Mouse (Mus musculus) cerebellum, postnatal 4 days (tissue): ENCODE measurements at regions not wholly inside any gene's neighbourhood (a gene's known extent, or its start where the extent isn't known, plus 50 kb on each side); places are given as distances from the start of the nearest gene placed in this dataset.

Experiments used
- DNase-seq, 2 experiments: peaks; one replicate each; pipeline ENCODE4 v3.0.0; 2022; ENCODE audit warnings: low spot score in 2 of 2, mixed read lengths in 1 of 2

DNA sequence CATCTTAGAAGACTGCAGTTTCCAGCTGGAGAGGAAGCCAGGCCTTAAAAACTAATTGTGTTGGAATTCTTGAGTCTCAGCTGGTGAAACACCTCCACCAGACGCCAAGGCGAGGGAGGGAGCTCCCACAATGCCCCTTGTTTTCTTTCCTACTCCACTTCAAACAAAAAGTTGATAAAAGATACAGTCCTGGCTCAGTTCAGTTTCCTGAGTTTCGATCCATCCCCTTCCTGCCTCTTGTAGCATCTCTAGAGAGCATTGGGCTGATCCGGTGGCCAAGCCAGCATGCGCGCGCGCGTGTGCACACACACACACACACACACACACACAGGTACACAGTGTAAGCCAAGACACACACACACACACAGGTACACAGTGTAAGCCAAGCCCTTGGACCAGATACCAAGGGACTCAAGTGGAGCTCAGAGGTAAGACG lies 242.7 kb upstream of the Hs6st1 start:
- no peak for DNase-seq

DNA sequence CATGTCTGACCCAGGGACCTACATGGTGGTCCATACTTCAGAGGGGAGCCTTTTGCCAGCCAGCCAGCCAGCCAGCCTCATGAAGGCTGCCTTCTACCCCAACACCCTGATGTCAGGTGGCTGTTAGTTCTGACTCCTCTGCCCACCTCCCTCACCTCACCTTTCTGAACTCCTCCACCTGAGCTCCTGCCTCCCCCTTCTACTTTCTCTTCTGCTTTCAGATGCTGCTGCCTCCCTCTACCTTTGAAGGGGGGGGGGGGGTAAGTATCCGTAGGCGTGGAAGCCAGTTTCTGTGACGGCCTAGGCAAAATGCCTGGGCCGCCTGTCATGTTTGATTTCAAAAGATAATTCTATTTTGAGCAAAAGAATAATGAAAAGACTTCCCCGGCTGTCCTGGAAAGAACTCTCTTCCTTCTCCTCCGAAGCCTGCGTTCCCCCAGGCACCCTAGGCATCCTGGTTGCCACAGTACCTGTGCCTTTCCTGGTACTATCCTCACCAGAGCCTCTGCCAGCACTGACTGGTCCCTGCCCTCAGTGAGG lies 241.6 kb upstream of the Hs6st1 start:
- DNase-seq: no peak

- no peak for DNase-seq
These were observed 240.7 kb upstream of the Hs6st1 start for GRCm38 (mm10) chr1:35827471-35827870.

GRCm38 (mm10) chr1:35834180-35834579 lies 234.0 kb upstream of the Hs6st1 start:
- no peak for DNase-seq

GRCm38 (mm10) chr1:35836552-35836951 lies 231.6 kb upstream of the Hs6st1 start:
- no peak for DNase-seq

GRCm38 (mm10) chr1:35838625-35839024 lies 229.6 kb upstream of the Hs6st1 start:
- DNase-seq: no peak

- DNase-seq: peak in 1 of 2 experiments; percentile 43
These were observed 228.8 kb upstream of the Hs6st1 start for GRCm38 (mm10) chr1:35839446-35839845.

DNA sequence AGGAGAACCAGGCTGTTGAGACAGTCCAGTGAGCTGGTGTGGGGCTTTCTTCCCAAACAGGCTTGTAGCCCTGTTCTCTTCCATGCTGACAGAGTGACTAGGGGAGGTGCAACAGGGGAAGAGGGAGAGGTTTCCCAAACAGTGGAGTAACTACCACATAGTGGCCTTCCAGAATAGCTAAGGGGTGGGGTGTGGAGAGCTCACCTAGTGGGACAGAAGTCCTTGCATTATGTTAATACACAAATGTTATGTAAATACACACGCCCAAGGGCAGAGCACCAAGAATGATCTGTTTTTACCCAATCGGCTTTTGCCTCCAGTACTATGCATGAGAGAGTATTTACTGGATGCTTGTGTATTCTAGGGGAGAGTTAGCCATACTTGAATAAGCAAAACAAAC lies 226.6 kb upstream of the Hs6st1 start:
- no peak for DNase-seq

DNA sequence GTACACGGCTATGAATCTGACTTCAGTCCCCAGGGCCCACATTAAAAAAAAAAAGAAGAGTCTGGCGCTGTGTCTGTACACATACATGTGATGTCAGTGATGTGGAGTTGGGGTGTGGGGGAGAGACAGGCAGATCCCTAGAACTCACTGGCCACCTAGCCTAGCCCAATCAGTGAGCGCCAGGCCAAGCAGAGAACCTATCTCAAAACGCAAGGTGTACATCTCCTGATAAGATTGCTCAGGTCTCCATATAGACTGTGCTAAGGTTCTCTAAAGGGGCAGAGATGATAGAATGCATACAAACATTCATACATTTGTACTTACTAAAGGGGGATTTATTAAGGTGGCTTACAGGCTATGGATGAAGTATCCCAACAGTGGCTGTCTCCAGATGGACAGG lies 225.5 kb upstream of the Hs6st1 start:
- DNase-seq: no peak

- no peak for DNase-seq
These were observed 224.6 kb upstream of the Hs6st1 start for GRCm38 (mm10) chr1:35843566-35843965.

- no peak for DNase-seq
These were observed 221.8 kb upstream of the Hs6st1 start for GRCm38 (mm10) chr1:35846224-35846936.

- no peak for DNase-seq
These were observed 219.8 kb upstream of the Hs6st1 start for GRCm38 (mm10) chr1:35848160-35848954.

GRCm38 (mm10) chr1:35849406-35850190 lies 218.6 kb upstream of the Hs6st1 start:
- DNase-seq: no peak

GRCm38 (mm10) chr1:35850191-35850545 lies 218.0 kb upstream of the Hs6st1 start:
- DNase-seq: no peak

DNA sequence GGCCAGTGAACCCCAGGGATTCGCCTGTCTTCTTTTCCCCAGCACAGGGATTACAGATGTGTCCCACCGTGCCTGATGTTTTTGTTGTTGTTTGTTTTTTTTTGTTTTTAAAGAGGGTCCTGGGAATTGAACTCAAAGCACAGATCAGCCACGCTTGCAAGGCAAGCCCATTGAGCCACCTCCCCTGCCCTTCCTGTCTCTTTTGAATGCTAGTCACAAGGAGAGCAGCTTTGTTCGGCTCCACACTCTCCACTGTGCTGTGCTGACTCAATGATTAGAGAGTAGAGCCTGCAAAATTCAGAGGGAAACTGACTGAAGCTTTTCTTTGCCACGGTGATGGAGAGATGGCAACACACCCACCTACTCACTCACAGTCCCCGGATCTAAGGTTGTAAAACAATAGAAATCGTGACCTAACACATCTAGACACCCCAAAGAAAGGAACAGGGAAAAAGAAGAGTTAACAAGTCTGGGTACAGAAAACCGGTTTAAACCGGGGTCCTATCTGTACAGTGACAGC lies 217.6 kb upstream of the Hs6st1 start:
- no peak for DNase-seq

GRCm38 (mm10) chr1:35851681-35852409 lies 216.4 kb upstream of the Hs6st1 start:
- DNase-seq: no peak

GRCm38 (mm10) chr1:35853018-35853417 lies 215.2 kb upstream of the Hs6st1 start:
- no peak for DNase-seq

- DNase-seq: no peak
These were observed 212.6 kb upstream of the Hs6st1 start for GRCm38 (mm10) chr1:35855650-35856049.

DNA sequence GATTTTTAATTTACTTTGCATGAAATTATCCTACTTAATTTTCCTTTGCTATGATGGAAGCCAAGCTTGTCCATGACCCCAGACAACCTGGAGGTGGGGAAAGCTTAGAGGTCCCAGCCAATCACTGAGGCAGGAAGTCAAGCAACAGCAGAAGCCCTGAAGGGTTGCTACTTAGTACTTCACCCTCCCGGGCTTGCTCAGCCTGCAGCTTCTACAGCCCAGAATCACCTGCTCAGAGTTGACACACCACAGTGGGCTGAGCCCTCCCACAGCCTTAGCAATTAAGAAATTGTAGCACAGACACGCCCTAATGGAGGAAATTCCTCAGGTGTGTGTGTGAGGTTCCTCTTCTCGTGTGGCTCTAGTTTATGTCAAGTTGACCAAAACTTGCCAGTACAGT lies 209.9 kb upstream of the Hs6st1 start:
- no peak for DNase-seq

GRCm38 (mm10) chr1:35860779-35861178 lies 207.4 kb upstream of the Hs6st1 start:
- no peak for DNase-seq

DNA sequence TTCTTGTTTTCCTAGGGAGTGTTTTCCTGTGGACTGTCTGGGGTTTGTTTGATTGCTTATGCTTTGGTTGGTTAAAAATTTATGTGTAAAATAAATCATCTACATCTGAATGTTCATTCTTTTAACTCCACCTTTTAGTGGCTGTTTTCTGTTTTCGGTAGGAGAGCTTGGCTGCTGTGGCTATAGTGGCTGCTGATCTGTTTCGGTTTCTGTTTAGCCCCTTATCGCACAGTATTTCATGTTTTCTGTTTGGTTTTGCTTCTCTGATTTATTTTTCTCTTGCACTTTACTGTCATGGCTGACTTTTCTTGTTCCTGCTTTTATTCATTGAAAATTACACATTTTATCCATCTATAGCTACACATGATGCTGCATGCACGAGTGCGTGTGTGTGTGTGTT lies 206.0 kb upstream of the Hs6st1 start:
- DNase-seq: no peak
